Mouse (Mus musculus) liver, postnatal 0 days (tissue): Measurements from ENCODE around the gene Plekha6.

ENCODE experiments used
- CTCF ChIP-seq: sonication (generic); IDR thresholded peaks from 2 replicates; pipeline ENCODE4 v1.5.1; 2016; ENCODE audit warnings: antibody characterized with exemption, low read depth
- EP300 ChIP-seq: IDR thresholded peaks from 2 replicates; pipeline ENCODE4 v1.6.1; 2016; ENCODE audit warnings: antibody characterized with exemption, low read depth, mild to moderate bottlenecking

- TF ChIP-seq CTCF (no peak), EP300 (no peak)
Measured at GRCm38 (mm10) chr1:133316577-133316976, 152.6 kb downstream of the Plekha6 start.
